Mouse (Mus musculus) heart, embryonic 10.5 days (tissue): Measurements from ENCODE around the gene Gzf1. TPM values are rescaled to one million over a fixed set of nuclear protein-coding genes. Genes with fewer than 3 reads are reported as not detected.

ENCODE experiments used
- DNase-seq: peaks from one replicate; pipeline ENCODE4 v3.0.0-alpha.2; 2017; ENCODE audit warnings: low spot score
- H3K27ac ChIP-seq: fragments of 300-500 bp; sonication (generic); 2 replicates; pipeline ENCODE4 v1.5.1; 2016; ENCODE audit warnings: mild to moderate bottlenecking
- H3K27me3 ChIP-seq: fragments of 300-500 bp; sonication (generic); 2 replicates; pipeline ENCODE4 v1.6.1; 2016; ENCODE audit warnings: mild to moderate bottlenecking; ENCODE audit not compliant: poor library complexity, insufficient read depth, severe bottlenecking
- H3K36me3 ChIP-seq: fragments of 300-500 bp; sonication (generic); 2 replicates; pipeline ENCODE4 v1.6.1; 2016; ENCODE audit warnings: mild to moderate bottlenecking, moderate library complexity
- H3K4me1 ChIP-seq: fragments of 300-500 bp; sonication (generic); 2 replicates; pipeline ENCODE4 v1.6.1; 2016; ENCODE audit warnings: mild to moderate bottlenecking
- H3K4me3 ChIP-seq: fragments of 300-500 bp; sonication (generic); 2 replicates; pipeline ENCODE4 v1.5.1; 2016; ENCODE audit warnings: mild to moderate bottlenecking, moderate library complexity
- H3K9me3 ChIP-seq: fragments of 300-500 bp; sonication (generic); 2 replicates; pipeline ENCODE4 v1.6.1; 2016; ENCODE audit warnings: mild to moderate bottlenecking, moderate library complexity
- WGBS: fragments of 180-500 bp; shearing (Covaris S2); methylation state at CpG from one replicate; pipeline ENCODE4 v1.1.7; 2016; 5-methylcytosine and 5-hydroxymethylcytosine counted together
- polyA plus RNA-seq: library from polyadenylated mRNA; unstranded; fragments of >200 nt; fragmentation: Nextera tagmentation; extraction: Ambion mirVana; gene quantifications from 2 replicates; pipeline ENCODE4 v1.2.1, GENCODE M21; 2016

The Gzf1 gene
- polyA plus RNA-seq: 16.9 and 18.3 TPM in 2 replicates

DNA sequence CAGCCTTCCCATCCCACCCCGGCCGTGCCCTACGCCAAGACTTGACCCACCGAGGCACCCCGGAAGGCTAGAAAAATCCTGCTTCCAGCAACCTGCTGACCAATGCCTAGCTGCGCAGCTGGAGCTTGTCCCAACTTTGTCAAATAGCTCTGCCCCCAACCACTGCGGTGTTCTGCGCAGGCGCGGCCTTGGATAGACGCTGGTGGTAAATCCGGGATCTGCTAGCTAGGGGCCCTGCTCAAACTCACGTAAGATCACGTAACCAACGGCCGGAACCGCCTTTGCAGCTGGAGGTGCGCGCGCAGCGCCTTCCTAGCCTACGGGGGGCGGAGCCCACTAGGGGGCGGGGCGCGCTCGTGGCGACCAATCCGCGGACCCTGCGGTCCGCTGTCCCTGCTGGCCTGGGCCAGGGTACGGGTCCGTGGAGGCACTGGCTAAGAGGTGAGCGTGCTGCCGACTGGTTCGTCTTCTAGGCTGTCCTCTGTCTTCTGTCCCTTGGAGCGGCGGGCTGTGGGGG lies at the start of gene Gzf1:
Gzf1 (plus strand) TSS at position 249 of the 517 bp plus-strand sequence.
- Histone ChIP-seq H3K27me3 (no peaks in the 10 kb centered on the region), H3K27ac (peak within 1 kb of the TSS; percentile 91), H3K4me1 (peaks cover 45% of the 10 kb centered on the region), H3K4me3 (peak within 1 kb of the TSS; percentile 79), H3K36me3 (peaks cover 38% of the 10 kb centered on the region), H3K9me3 (no peaks in the 10 kb centered on the region)
- WGBS: 0% methylated on average over 39 of the region's 39 CpGs
- DNase-seq: peak; percentile 99

DNA sequence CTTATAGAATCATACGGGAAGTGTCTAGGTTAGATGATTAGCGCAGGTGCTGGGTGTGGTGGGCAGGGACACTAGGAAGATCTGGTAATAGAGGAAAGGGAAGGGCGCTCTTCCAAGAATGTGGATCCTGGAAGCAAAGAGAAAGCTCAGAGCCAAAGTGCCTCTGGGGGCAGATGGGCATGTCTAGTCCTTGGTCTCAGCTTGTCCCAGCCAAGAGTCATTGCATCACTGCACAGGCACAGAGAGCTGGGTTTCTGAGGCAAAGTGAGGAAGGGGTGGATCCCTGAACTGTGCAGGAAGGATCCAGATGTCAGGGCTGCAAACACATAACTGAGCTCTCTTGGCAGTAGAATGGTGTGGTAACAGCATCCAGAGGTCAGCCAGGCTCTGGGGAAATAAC lies 49.2 kb upstream of the Gzf1 start:
- Histone ChIP-seq H3K27ac (no peak overlapping the region), H3K4me3 (no peak overlapping the region), H3K9me3 (no peaks in the 10 kb centered on the region), H3K36me3 (no peaks in the 10 kb centered on the region), H3K4me1 (no peaks in the 10 kb centered on the region), H3K27me3 (no peaks in the 10 kb centered on the region)
- 92% methylated on average over 3 of the region's 3 CpGs for WGBS
- no peak for DNase-seq

DNA sequence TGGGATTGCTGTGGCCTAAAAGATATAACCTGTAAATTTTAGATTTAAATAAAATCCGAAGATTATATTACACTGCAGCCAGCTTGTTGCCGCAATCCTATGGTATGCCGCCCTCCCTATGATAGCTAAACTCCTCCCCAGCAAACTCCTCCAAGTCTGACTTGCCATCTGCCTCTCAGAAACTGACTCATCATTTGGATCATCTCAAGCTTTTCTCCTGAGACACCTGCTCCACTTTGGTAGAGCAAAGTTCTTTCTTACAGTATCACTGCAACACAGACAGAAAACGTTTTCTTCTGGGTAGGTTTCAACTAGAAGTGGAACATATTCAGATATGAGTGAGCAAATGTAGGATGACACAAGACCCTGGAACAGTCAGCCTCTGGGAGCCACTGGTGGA lies 46.4 kb upstream of the Gzf1 start:
- Histone ChIP-seq H3K36me3 (no peaks in the 10 kb centered on the region), H3K27me3 (no peaks in the 10 kb centered on the region), H3K4me1 (no peaks in the 10 kb centered on the region), H3K27ac (no peak overlapping the region), H3K4me3 (no peak overlapping the region), H3K9me3 (no peaks in the 10 kb centered on the region)
- no peak for DNase-seq
- 86% methylated on average over 4 of the region's 4 CpGs for WGBS

DNA sequence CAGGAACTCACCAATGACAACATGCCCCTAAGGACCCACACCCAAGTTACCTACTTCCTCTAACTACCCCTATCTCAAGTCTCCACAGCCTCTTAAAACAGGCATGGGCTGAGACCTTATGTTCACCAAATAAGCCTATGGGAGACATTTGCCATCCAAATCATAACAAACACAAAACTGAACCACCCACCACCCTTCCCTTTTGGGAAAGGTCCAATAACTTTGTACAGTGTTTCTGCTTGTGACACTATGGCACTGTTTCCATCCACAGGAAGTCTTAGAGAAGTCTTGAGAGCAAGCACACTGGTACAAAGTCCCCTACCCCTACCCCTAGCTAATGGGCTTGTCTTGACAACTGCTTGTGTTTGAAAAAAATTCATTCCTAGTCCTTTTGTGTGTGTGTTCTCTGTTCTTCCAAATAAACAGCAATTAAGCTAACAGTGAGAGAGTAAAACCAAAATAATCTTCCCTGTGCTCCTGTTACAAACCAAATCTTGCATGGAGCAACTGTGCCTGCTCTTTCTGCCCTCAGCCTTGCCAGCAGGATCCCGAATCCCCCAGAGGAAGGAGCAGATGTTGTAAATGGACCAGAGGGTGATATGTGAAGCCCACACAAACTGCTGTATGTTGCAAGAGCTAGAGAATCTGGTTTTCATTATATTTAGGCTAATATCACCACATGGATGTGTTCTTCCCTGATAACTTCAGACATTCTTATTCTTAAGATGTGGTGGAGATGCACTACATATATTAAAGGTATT lies 38.0 kb upstream of the Gzf1 start:
- Histone ChIP-seq H3K36me3 (no peaks in the 10 kb centered on the region), H3K4me1 (no peaks in the 10 kb centered on the region), H3K27ac (no peak overlapping the region), H3K4me3 (no peak overlapping the region), H3K9me3 (no peaks in the 10 kb centered on the region), H3K27me3 (no peaks in the 10 kb centered on the region)
- 56% methylated on average over 1 of the region's 1 CpGs for WGBS
- no peak for DNase-seq

DNA sequence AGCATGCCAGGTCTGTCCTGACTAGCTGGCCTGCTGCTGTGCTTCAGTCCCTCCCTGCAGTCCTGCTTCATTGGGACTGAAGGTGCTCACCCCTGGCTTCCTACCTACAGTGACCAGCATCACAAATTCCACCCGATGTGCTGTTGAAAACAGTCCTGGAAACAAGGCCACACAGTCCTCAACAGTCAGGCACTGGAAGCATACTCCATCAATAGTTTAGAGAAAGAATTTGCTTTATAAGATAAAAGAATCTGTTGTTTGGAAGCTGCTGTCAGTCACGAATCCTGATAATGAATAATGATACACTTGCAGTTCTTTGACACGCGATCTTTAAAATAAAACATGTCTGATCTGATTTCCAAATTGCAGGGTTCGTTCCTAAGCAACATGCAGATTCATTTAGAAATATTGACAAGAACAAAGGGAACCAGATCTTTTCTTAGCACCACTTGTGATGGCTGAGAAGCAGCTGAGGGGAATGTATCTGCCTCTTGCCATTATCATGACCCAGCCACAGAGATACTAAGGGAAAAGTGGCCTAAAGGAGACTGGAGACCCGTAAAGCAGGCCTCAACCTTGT lies 36.3 kb upstream of the Gzf1 start:
- Histone ChIP-seq H3K4me1 (no peaks in the 10 kb centered on the region), H3K4me3 (no peak overlapping the region), H3K36me3 (no peaks in the 10 kb centered on the region), H3K9me3 (no peaks in the 10 kb centered on the region), H3K27ac (no peak overlapping the region), H3K27me3 (no peaks in the 10 kb centered on the region)
- 78% methylated on average over 6 of the region's 6 CpGs for WGBS
- DNase-seq: no peak

DNA sequence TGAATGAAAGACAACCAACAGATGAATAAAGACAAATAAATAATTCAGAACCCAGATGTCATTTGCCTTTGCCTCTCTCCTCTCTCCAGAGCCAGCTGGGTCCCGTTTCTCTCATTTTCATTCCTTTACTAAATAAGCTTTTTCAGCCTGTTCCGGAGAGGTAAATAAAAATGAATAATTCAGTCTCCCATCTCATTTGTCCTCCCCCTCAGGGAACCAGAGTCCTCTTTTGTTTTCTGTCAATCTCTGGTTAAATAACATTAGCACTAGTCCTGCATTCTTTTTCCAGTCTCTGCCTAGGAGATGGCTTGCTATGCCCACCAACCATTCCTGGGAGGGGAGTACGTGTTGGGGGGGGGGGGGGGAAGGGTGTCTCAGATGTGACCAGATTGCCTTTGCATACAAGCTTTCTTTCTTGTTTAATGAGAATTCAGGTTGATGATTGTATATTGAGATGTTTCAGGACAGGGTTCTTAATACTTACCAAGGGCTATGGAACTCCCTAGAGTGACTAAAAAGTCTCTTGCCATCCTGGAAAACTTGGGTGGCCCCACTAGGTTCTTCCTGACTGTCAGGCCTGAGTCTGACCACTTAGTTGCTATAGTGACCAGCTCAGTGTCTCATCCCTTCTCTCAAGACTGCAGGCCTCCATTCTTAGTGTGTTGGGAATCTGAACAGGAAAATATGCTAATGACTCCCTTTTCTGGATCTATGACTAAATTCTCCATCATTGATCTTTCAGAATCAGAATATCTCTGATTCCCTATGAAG lies 30.1 kb upstream of the Gzf1 start:
- Histone ChIP-seq H3K36me3 (no peaks in the 10 kb centered on the region), H3K27me3 (no peaks in the 10 kb centered on the region), H3K9me3 (no peaks in the 10 kb centered on the region), H3K27ac (no peak overlapping the region), H3K4me1 (no peaks in the 10 kb centered on the region), H3K4me3 (no peak overlapping the region)
- WGBS: 49% methylated on average over 3 of the region's 3 CpGs
- DNase-seq: no peak

DNA sequence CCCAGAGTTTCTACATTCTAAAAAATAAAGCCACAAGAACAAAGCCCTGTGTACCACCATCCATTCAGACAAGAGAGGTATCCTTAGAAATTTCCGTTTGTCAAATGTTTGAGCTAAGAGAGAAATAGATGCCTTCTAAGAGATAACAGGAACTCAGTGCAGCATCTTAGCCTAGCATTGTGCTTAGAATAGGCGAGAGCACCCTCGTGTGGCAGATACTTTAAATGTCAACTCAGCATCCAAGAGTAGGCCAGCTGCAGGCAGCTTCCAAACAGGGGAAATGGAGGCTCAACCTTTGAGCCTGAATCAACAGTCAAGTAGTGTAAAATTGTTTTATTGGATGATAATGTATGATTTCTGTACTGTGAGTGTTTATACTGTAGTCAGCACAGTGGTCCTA lies 25.9 kb upstream of the Gzf1 start:
- Histone ChIP-seq H3K27me3 (no peaks in the 10 kb centered on the region), H3K4me1 (no peaks in the 10 kb centered on the region), H3K9me3 (no peaks in the 10 kb centered on the region), H3K27ac (no peak overlapping the region), H3K36me3 (no peaks in the 10 kb centered on the region), H3K4me3 (no peak overlapping the region)
- DNase-seq: no peak
- WGBS: 1% methylated on average over 3 of the region's 3 CpGs

DNA sequence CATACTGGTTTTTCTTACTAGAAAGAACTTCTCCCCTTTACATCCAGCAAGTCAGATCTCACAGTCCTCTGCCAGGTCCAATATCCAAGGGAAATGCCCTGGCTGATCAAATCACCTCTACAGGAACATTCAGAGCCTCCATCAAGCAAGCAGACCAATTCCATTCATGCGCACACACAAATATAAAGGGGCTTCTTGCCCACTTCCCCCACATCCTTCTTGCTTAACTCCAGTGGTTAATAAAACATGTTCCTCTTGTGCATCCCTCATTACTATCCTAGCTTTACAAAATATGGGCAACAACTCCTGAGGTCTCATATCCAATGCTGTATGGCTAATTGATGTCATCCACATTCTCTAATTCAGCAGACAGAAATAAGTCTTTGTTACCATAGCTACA lies 17.4 kb upstream of the Gzf1 start:
- Histone ChIP-seq H3K27ac (no peak overlapping the region), H3K27me3 (no peaks in the 10 kb centered on the region), H3K9me3 (no peaks in the 10 kb centered on the region), H3K36me3 (no peaks in the 10 kb centered on the region), H3K4me1 (no peaks in the 10 kb centered on the region), H3K4me3 (no peak overlapping the region)
- no peak for DNase-seq
- WGBS: 87% methylated on average over 1 of the region's 1 CpGs

DNA sequence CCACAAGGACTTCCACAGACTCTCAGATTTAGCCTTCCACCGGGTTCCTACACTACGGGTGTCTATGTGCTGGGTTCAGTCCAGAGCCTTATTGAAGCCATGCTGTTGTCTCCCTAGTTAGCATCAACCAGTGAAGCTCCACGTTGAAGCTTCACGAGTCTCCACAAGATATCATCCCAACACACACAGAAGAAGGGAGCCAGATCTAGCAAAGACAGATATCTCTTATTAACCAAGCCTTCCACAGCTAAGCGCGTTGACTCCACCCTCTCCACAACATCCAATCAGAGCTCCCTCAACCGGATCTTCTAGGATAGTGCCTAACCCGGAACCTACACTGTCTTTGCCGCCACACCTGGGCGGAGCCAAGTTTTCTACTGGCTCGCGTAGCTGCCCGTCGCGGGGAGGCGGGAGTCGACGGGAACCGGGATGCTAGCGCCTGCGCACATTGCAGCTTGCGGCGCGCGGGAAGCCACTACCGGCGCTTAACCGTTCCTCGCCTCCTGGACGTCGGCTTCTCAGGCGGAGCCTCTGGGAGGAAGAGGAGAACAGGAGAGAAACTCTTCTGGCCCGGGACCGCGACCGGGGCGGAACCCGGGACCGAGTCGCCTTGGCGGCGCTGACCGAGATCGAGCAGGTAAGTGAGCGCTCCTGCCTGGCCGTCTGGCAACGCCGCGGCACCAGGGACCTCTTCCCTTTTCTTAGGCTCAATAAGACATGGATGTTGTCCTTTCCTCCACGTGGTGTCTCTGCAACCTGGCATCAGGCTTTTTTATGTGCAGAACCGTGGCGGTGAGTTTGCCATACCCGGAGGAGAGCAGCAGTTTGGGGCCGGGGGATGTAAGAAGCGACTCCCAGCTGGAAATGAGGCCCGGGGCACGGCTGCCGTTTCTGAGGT lies 8.4 kb upstream of the Gzf1 start, which contains the start of gene Nxt1:
Nxt1 (plus strand) TSS at position 403 of the 898 bp plus-strand sequence.
- DNase-seq: peak; percentile 99
- Histone ChIP-seq H3K4me3 (peak within 1 kb of the TSS; percentile 83), H3K27me3 (no peaks in the 10 kb centered on the region), H3K4me1 (peaks cover 23% of the 10 kb centered on the region; the same call in 1 of the 2 replicates), H3K36me3 (peaks cover 26% of the 10 kb centered on the region), H3K9me3 (no peaks in the 10 kb centered on the region), H3K27ac (peak within 1 kb of the TSS; percentile 89)
- WGBS: 1% methylated on average over 58 of the region's 58 CpGs

DNA sequence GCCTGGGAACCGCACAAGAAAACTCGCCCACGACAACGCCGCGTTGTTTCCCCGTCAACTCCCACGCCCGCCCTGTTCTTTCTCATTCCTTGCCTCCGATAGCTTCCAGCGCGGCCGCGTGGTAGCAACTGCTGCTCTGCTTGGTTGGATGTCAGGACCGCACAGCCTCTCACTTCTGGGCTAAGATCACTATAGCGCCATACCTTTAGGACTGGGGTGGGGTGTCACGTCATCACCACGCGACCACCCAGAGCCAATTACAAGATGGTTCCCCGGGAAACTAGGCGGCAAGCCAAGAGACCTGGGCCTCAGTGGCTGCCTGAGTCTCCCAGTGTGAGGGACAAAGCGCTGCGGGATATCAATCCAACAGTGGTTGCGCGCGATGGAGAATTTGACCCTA lies 3.0 kb upstream of the Gzf1 start:
- H3K4me3 ChIP-seq: peak overlapping the region; percentile 60
- peaks cover 26% of the 10 kb centered on the region for H3K36me3 ChIP-seq
- peaks cover 58% of the 10 kb centered on the region for H3K4me1 ChIP-seq
- H3K9me3 ChIP-seq: no peaks in the 10 kb centered on the region
- H3K27me3 ChIP-seq: no peaks in the 10 kb centered on the region
- 3% methylated on average over 26 of the region's 26 CpGs for WGBS
- peak; percentile 95 for DNase-seq
- peak overlapping the region; percentile 86 for H3K27ac ChIP-seq

DNA sequence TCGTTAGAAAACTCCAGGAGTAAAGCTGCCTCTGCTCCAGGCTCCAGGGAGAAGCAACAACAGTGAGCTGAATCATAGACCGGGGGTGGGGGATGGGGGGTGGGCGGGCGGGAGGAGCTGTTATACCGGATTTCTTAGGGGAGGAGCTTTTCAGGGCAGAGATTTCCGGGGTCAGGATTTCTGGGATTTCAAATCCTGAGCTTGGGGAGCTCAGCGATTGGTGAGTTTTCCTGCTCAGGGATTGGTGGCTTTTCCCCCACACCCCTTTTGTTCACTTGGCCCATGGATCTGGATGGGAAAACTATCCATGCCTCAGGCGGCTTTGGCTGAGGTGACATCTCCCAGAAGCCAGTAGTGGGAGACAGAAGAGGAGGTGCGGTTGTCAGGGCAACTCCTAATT lies 1.5 kb upstream of the Gzf1 start:
- Histone ChIP-seq H3K27me3 (no peaks in the 10 kb centered on the region), H3K27ac (peak overlapping the region; percentile 91), H3K4me3 (peak overlapping the region; percentile 79), H3K9me3 (no peaks in the 10 kb centered on the region), H3K36me3 (peaks cover 38% of the 10 kb centered on the region), H3K4me1 (peaks cover 46% of the 10 kb centered on the region)
- peak; percentile 91 for DNase-seq
- WGBS: 2% methylated on average over 9 of the region's 9 CpGs

DNA sequence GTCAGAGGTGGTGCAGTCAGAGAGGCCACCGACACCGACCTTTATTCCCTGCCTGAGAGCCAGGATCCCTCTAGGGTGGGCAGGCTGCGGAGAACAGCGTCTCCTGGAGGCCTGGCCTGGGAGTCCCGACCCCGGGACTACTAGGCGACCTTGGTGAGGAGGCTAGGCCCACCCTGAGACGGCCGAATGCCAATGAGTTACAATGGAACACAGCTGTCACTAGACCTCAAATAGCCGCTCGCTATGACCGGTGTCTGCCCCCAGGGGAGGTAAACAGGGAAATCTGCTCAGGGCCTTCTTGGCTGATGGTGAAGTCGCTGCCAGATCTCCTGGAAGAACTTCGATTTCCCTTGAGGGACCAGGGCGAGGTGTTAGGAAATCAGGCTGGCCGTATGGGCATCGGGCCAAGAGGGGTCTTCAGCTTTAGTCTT lies 653 bp downstream of the Gzf1 start:
- no peak for DNase-seq
- peak overlapping the region; percentile 91 for H3K27ac ChIP-seq
- H3K4me3 ChIP-seq: peak overlapping the region; percentile 79
- no peaks in the 10 kb centered on the region for H3K9me3 ChIP-seq
- no peaks in the 10 kb centered on the region for H3K27me3 ChIP-seq
- H3K36me3 ChIP-seq: peaks cover 38% of the 10 kb centered on the region
- H3K4me1 ChIP-seq: peaks cover 45% of the 10 kb centered on the region
- whole genome bisulfite sequencing: 5% methylated on average over 17 of the region's 17 CpGs
